In the genomic region with DNA sequence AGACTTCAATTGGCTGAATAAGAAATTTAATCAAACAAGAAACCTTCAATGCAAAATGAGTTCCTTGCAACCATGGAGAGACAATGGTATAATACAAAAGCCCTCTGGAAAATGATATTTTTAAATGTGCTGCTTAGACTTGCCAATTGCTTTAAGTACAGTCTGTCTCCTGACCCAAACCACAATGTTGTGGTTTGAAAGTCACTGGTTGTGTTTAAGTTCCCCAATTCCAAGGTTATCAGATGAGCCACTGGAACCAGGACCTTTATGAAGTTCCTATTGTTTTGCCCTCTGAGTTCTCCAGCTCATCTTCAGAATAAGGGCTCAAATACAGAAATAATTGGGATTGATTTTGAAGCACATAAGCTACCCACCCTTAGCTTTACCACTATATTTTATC, we compare ENCODE assay signal across 24 mouse cellular contexts.
DNase-seq lines count a peak whose midpoint lies in the region; ATAC-seq lines count a peak whose summit lies in the region.
"Had no signal": no experiment of that assay in that cellular context is flagged by ENCODE, and none has a peak within 500 bp of the region (broad histone marks: within the 10 kb centered on the region; RNA-seq: fewer than 3 reads in every experiment).

No protein-coding gene starts in this region.

- peak; percentile 1 for DNase-seq in embryonic facial prominence, embryonic 14.5 days (ENCODE audit: low spot score)
- DNase-seq in embryonic facial prominence, embryonic 10.5 days (ENCODE audit: low spot score), result no peak
- peak; percentile 47 for DNase-seq in MEL-GATA-1-ER (ENCODE audit: extremely low read depth, low read depth)
- no peak for DNase-seq in thymus, postnatal 25 days
- DNase-seq in midbrain, embryonic 14.5 days, result no peak
- DNase-seq in left cerebral cortex, postnatal 36 days (ENCODE audit: low spot score in 2 of 2), result no peak
- DNase-seq: adrenal gland, adult 2 months; adrenal gland, postnatal 10 days; adrenal gland, postnatal 25 days; cerebellum, adult 11-12 months; cerebellum, adult 2 months; cerebellum, adult 9-10 months; cerebellum, postnatal 10 days; cerebellum, postnatal 25 days; embryo, embryonic 11 days had no signal

- H3K27me3 ChIP-seq in embryonic facial prominence, embryonic 14.5 days (replicated peaks; ENCODE audit: control insufficient read depth, insufficient read depth, low read length), result no peaks in the 10 kb centered on the region
- no peaks in the 10 kb centered on the region for H3K27me3 ChIP-seq in embryonic facial prominence, embryonic 10.5 days (replicated peaks; ENCODE audit: low read depth, poor library complexity, severe bottlenecking)
- no peaks in the 10 kb centered on the region for H3K27me3 ChIP-seq in midbrain, embryonic 14.5 days (ENCODE audit: control insufficient read depth, insufficient read depth, low read length)
- H3K27me3 ChIP-seq: embryonic facial prominence, embryonic 12.5 days; embryonic facial prominence, embryonic 15.5 days; forebrain, embryonic 12.5 days had no signal

- intact Hi-C loops in left cerebral cortex, postnatal 36 days (cut with DNase I), result no loop called here

- no peaks in the 10 kb centered on the region for H3K4me1 ChIP-seq in embryonic facial prominence, embryonic 14.5 days (ENCODE audit: control insufficient read depth, insufficient read depth, low read length)
- no peaks in the 10 kb centered on the region for H3K4me1 ChIP-seq in embryonic facial prominence, embryonic 10.5 days
- no peaks in the 10 kb centered on the region for H3K4me1 ChIP-seq in midbrain, embryonic 14.5 days (ENCODE audit: control insufficient read depth, insufficient read depth, low read length)
- H3K4me1 ChIP-seq: embryonic facial prominence, embryonic 12.5 days; embryonic facial prominence, embryonic 15.5 days; forebrain, embryonic 10.5 days; forebrain, embryonic 12.5 days had no signal

- H3K9ac ChIP-seq in embryonic facial prominence, embryonic 14.5 days (ENCODE audit: low read depth, low read length), result no peak overlapping the region
- no peak overlapping the region for H3K9ac ChIP-seq in midbrain, embryonic 14.5 days (replicated peaks; ENCODE audit: low read length)
- H3K9ac ChIP-seq: embryonic facial prominence, embryonic 12.5 days; embryonic facial prominence, embryonic 15.5 days; forebrain, embryonic 12.5 days had no signal

- no peaks in the 10 kb centered on the region for H3K9me3 ChIP-seq in embryonic facial prominence, embryonic 14.5 days (ENCODE audit: control insufficient read depth, low read length)
- H3K9me3 ChIP-seq in embryonic facial prominence, embryonic 10.5 days, result no peaks in the 10 kb centered on the region
- no peaks in the 10 kb centered on the region for H3K9me3 ChIP-seq in midbrain, embryonic 14.5 days (ENCODE audit: control insufficient read depth, low read length)
- H3K9me3 ChIP-seq: embryonic facial prominence, embryonic 12.5 days; embryonic facial prominence, embryonic 15.5 days; forebrain, embryonic 10.5 days; forebrain, embryonic 12.5 days had no signal

- H3K27ac ChIP-seq in embryonic facial prominence, embryonic 14.5 days (replicated peaks; ENCODE audit: low read depth, low read length), result no peak overlapping the region
- no peak overlapping the region for H3K27ac ChIP-seq in embryonic facial prominence, embryonic 10.5 days (replicated peaks)
- H3K27ac ChIP-seq in midbrain, embryonic 14.5 days (replicated peaks; ENCODE audit: low read depth, low read length), result no peak overlapping the region
- H3K27ac ChIP-seq: embryonic facial prominence, embryonic 12.5 days; embryonic facial prominence, embryonic 15.5 days; forebrain, embryonic 10.5 days; forebrain, embryonic 12.5 days had no signal

- no peak overlapping the region for H3K4me3 ChIP-seq in embryonic facial prominence, embryonic 14.5 days (ENCODE audit: low read depth, low read length)
- no peak overlapping the region for H3K4me3 ChIP-seq in embryonic facial prominence, embryonic 10.5 days
- no peak overlapping the region for H3K4me3 ChIP-seq in midbrain, embryonic 14.5 days (replicated peaks; ENCODE audit: low read depth, low read length)
- H3K4me3 ChIP-seq: embryonic facial prominence, embryonic 12.5 days; embryonic facial prominence, embryonic 15.5 days; erythroblast, embryonic 14.5 days; forebrain, embryonic 10.5 days; forebrain, embryonic 12.5 days had no signal

- no peak for ATAC-seq in embryonic facial prominence, embryonic 14.5 days (ENCODE audit: low read depth)
- ATAC-seq in granulocyte monocyte progenitor cell, adult 5-6 weeks (replicated peaks; ENCODE audit: poor library complexity, severe bottlenecking), result peak; percentile 62
- ATAC-seq in megakaryocyte progenitor cell, adult 5-6 weeks (replicated peaks; ENCODE audit: poor library complexity), result peak; percentile 80
- no peak for ATAC-seq in midbrain, embryonic 14.5 days (ENCODE audit: low FRiP score, low TSS enrichment)
- ATAC-seq: forebrain, embryonic 14.5 days; forebrain, embryonic 16.5 days had no signal

- H3K4me2 ChIP-seq in embryonic facial prominence, embryonic 14.5 days (ENCODE audit: low read depth, low read length), result no peak overlapping the region
- H3K4me2 ChIP-seq in midbrain, embryonic 14.5 days (ENCODE audit: low read length), result no peak overlapping the region
- H3K4me2 ChIP-seq: embryonic facial prominence, embryonic 12.5 days; embryonic facial prominence, embryonic 15.5 days; forebrain, embryonic 12.5 days had no signal

- H3K36me3 ChIP-seq in embryonic facial prominence, embryonic 14.5 days (ENCODE audit: control insufficient read depth, insufficient read depth, low read length), result no peaks in the 10 kb centered on the region
- H3K36me3 ChIP-seq in embryonic facial prominence, embryonic 10.5 days (replicated peaks), result no peaks in the 10 kb centered on the region
- H3K36me3 ChIP-seq in midbrain, embryonic 14.5 days (ENCODE audit: control insufficient read depth, insufficient read depth, low read length), result no peaks in the 10 kb centered on the region
- H3K36me3 ChIP-seq: embryonic facial prominence, embryonic 12.5 days; embryonic facial prominence, embryonic 15.5 days; forebrain, embryonic 10.5 days; forebrain, embryonic 12.5 days had no signal

Comparison
In these comparisons a context has a peak if more than half of its experiments do, and no peak if none do; other contexts are left out.
1. DNase-seq: peak in embryonic facial prominence, embryonic 14.5 days (single experiment) and MEL-GATA-1-ER (single experiment); none in embryonic facial prominence, embryonic 10.5 days (single experiment), thymus, postnatal 25 days (single experiment), midbrain, embryonic 14.5 days (single experiment) and left cerebral cortex, postnatal 36 days (0 of 2).
2. ATAC-seq: peak in granulocyte monocyte progenitor cell, adult 5-6 weeks (single experiment) and megakaryocyte progenitor cell, adult 5-6 weeks (single experiment); none in embryonic facial prominence, embryonic 14.5 days (single experiment) and midbrain, embryonic 14.5 days (single experiment).